Mouse (Mus musculus) heart, adult 2 months (tissue): ENCODE results near the gene Gtf2f2. TPM values are rescaled to one million over a fixed set of nuclear protein-coding genes. Genes with fewer than 3 reads are reported as not detected.

Experiments used
- DNase-seq, 2 experiments: peaks; one replicate each; pipeline ENCODE4 v3.0.0; 2021
- H3K27ac ChIP-seq: fragments of 200-600 bp; 2 replicates; pipeline ENCODE4 v1.8.1; 2022
- H3K27me3 ChIP-seq: fragments of 200-500 bp; 2 replicates; pipeline ENCODE4 v1.6.1; 2012; ENCODE audit warnings: mild to moderate bottlenecking, low read length, inconsistent platforms, mixed read lengths; ENCODE audit not compliant: control insufficient read depth, insufficient read depth
- H3K36me3 ChIP-seq: fragments of 200-500 bp; 2 replicates; pipeline ENCODE4 v1.6.1; 2012; ENCODE audit warnings: low read length, inconsistent platforms; ENCODE audit not compliant: control insufficient read depth, insufficient read depth
- H3K4me1 ChIP-seq: fragments of 200-500 bp; 2 replicates; pipeline ENCODE4 v1.6.1; 2011; ENCODE audit warnings: low read length; ENCODE audit not compliant: control insufficient read depth, insufficient read depth
- H3K4me3 ChIP-seq: fragments of 200-600 bp; 2 replicates; pipeline ENCODE4 v1.8.1; 2022
- H3K79me2 ChIP-seq: fragments of 200-500 bp; replicated peaks from 2 replicates; pipeline ENCODE4 v1.6.1; 2012; ENCODE audit warnings: mild to moderate bottlenecking, inconsistent platforms, low read length, moderate library complexity, mixed read lengths; ENCODE audit not compliant: control insufficient read depth, insufficient read depth
- H3K9ac ChIP-seq: fragments of 200-500 bp; 2 replicates; pipeline ENCODE4 v1.6.1; 2012; ENCODE audit warnings: low read depth, mild to moderate bottlenecking, control low read depth, inconsistent platforms, low read length, mixed read lengths
- CTCF ChIP-seq: fragments of 200-600 bp; IDR thresholded peaks from 2 replicates; pipeline ENCODE4 v1.8.1; 2022; ENCODE audit warnings: antibody characterized with exemption, mild to moderate bottlenecking, moderate library complexity
- EP300 ChIP-seq: fragments of 200-500 bp; IDR thresholded peaks from 2 replicates; pipeline ENCODE4 v1.6.1; 2011; ENCODE audit warnings: low read depth, low read length, control low read depth; ENCODE audit not compliant: insufficient read depth
- POLR2A ChIP-seq: fragments of 200-500 bp; IDR thresholded peaks from 2 replicates; pipeline ENCODE4 v1.6.1; 2011; ENCODE audit warnings: mild to moderate bottlenecking, low read depth, low read length, control low read depth; ENCODE audit not compliant: insufficient read depth
- WGBS: fragments of 180-500 bp; shearing (Covaris S2); methylation state at CpG from one replicate; pipeline ENCODE4 v1.1.7; 2018; 5-methylcytosine and 5-hydroxymethylcytosine counted together
- intact Hi-C: fragments of 180-260 bp; cut with DNase I; formaldehyde crosslinking; loops from one replicate; pipeline ENCODE4 v1.15.1; 2025
- polyA plus RNA-seq: library from polyadenylated mRNA; depleted of rRNA; stranded (reverse); fragments of >200 nt; gene quantifications from 2 replicates; pipeline ENCODE4 v1.2.3, GENCODE M21; 2012; rRNA removed
- total RNA-seq, 2 experiments: library from RNA; stranded (reverse); gene quantifications; 2 replicates each; pipeline ENCODE4 v1.2.3; 2021

Gene Gtf2f2
- total and polyA plus RNA-seq, 3 experiments: 2.6 to 12.3 (median 10.2) TPM

DNA sequence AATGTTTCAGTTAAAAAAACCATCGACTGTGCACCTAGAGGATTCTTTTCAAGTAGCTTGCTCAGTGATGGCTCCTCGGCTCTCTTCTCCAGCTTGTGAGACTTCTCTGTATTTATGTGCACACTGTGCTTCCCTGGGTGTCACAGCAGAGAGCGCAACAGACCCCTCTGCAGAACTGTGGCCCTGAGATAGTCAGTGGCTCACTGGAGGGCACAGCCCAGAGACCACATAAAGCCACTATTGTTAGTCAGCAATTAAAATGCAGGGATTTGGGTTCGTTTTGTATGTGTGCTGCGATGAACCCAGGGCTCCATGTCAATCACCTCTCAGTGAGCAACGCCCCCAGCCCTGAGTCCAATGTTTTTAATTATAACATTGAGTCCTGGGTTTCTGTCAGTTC is 159.8 kb downstream of the Gtf2f2 start:
- DNase-seq: no peak
- Histone ChIP-seq H3K79me2 (no peaks in the 10 kb centered on the region), H3K9ac (no peak overlapping the region), H3K4me1 (peaks cover 6% of the 10 kb centered on the region), H3K4me3 (no peak overlapping the region), H3K36me3 (peaks cover 32% of the 10 kb centered on the region), H3K27me3 (no peaks in the 10 kb centered on the region), H3K27ac (no peak overlapping the region)
- intact Hi-C loops: no loop called here
- 78% methylated on average over 6 of the region's 6 CpGs for WGBS
- no peak for TF ChIP-seq POLR2A
- TF ChIP-seq CTCF: no peak
- no peak for TF ChIP-seq EP300

DNA sequence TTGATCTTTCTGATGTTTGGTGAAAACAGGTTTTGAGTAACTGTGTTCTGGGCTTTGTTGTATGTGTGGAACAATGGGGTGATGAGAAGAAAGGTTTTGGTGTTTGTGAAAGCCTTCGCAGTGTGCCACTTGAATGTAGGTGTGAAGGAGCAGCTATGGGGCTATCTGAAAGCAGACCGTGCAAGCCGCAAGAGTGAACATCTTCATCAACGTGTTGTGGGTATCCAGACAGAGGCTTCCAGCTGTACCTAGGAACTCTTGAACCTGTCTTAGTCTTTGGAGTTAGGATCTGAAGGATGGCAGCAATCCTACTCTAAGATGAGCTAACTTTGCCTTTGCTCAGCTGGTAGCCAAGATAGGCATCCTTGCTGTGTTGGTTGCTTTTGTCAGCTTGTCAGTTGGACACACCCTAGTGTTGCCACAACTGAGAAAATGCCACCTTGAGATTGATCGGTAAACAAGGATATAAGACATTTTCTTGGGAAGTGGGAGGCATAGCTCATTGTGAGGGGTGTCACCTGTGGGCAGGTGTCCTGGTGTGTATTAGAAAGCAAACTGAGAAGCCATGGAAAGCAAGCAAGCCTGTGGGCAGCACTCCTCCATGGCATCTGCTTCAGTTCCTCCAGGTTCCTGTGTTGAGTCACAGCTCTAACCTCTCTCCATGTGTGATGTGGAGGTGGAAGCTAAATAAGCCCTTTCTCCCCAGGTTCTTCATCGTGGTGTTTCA is 160.7 kb downstream of the Gtf2f2 start:
- Histone ChIP-seq H3K27me3 (no peaks in the 10 kb centered on the region), H3K36me3 (peaks cover 32% of the 10 kb centered on the region), H3K79me2 (no peaks in the 10 kb centered on the region), H3K27ac (no peak overlapping the region), H3K4me1 (peaks cover 6% of the 10 kb centered on the region), H3K4me3 (no peak overlapping the region), H3K9ac (no peak overlapping the region)
- no peak for DNase-seq
- intact Hi-C loops: no loop called here
- WGBS: 85% methylated on average over 6 of the region's 6 CpGs
- TF ChIP-seq POLR2A (peak; percentile 22; the same call in 1 of the 2 replicates), EP300 (no peak), CTCF (no peak)

DNA sequence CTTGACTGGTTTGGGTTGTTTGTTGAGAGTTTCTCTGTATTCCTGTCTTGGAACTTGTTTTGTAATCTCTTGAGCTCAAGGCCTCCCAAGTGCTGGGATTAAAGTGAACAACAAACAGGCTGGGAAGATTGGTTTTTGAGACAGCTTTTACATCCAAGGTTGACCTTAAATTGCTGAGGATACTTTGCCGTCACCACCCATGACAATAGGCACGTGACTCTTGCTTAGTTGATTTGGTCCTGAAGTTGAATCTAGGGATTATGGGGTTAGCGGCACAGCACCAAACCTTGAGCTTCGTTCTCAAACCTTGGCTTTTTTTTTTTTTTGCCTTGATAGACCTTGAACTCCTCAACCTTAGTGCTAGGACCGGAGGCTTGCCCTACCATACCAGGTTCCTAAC is 161.4 kb downstream of the Gtf2f2 start:
- no peaks in the 10 kb centered on the region for H3K79me2 ChIP-seq
- peaks cover 32% of the 10 kb centered on the region for H3K36me3 ChIP-seq
- no peak overlapping the region for H3K9ac ChIP-seq
- TF ChIP-seq POLR2A: 0 out of 2 replicates have a peak, but pooled peaks have one; percentile 15
- TF ChIP-seq CTCF: no peak
- TF ChIP-seq EP300: no peak
- peaks cover 6% of the 10 kb centered on the region for H3K4me1 ChIP-seq
- H3K4me3 ChIP-seq: no peak overlapping the region
- H3K27ac ChIP-seq: no peak overlapping the region
- 72% methylated on average over 5 of the region's 5 CpGs for WGBS
- intact Hi-C loops: no loop called here
- no peak for DNase-seq
- H3K27me3 ChIP-seq: no peaks in the 10 kb centered on the region

DNA sequence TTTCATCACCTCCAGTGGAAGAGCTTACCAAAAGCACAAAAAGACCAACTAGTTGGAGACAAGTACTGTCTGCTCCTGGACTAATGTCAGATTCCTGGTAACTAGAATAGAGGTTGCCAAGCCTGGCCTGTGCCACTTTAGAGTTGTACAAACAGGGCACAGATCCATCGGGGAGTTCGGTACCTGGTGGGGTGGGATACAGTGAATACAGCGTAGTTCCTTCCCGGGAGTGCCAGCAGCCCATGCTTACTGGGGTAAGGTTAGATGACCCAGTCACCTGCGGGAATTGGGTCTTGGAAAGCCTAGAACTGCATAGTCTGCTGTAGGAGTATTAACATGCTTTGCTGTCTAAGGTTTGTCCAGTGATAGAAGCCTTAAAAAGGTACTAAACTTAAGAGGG is 162.2 kb downstream of the Gtf2f2 start:
- no peaks in the 10 kb centered on the region for H3K79me2 ChIP-seq
- WGBS: 82% methylated on average over 5 of the region's 5 CpGs
- H3K4me3 ChIP-seq: no peak overlapping the region
- TF ChIP-seq CTCF (no peak), EP300 (no peak)
- no peak for DNase-seq
- peaks cover 32% of the 10 kb centered on the region for H3K36me3 ChIP-seq
- H3K27me3 ChIP-seq: no peaks in the 10 kb centered on the region
- H3K4me1 ChIP-seq: peaks cover 6% of the 10 kb centered on the region
- H3K27ac ChIP-seq: no peak overlapping the region
- intact Hi-C loops: no loop called here
- no peak overlapping the region for H3K9ac ChIP-seq

DNA sequence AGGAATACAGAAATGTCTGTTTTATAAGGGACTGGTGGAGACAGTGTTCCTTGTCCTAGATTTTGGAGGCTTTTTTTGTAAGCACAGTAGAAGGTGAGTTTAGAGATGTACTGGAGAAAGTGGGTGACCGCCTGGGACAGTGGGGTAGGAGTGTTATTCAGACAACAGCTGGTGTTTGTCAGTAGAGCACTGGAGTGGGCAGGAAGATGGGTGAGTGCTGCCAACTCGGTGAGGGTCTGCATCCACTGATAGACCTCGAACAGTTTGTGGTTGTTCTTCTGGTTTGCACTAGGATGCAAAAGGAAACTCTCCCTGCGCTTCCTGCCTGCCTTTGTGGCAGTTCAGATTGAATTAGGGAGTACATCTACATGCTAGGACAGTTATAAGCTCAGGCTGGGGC is 163.0 kb downstream of the Gtf2f2 start:
- peaks cover 32% of the 10 kb centered on the region for H3K36me3 ChIP-seq
- H3K27ac ChIP-seq: no peak overlapping the region
- H3K79me2 ChIP-seq: no peaks in the 10 kb centered on the region
- H3K9ac ChIP-seq: no peak overlapping the region
- intact Hi-C loops: no loop called here
- 45% methylated on average over 4 of the region's 4 CpGs for WGBS
- no peak for DNase-seq
- peaks cover 6% of the 10 kb centered on the region for H3K4me1 ChIP-seq
- H3K4me3 ChIP-seq: no peak overlapping the region; the same call in 1 of the 2 replicates
- TF ChIP-seq EP300 (no peak), CTCF (no peak), POLR2A (no peak)
- no peaks in the 10 kb centered on the region for H3K27me3 ChIP-seq

Other genes starting within 250 kb of the Gtf2f2 start
- 10 to 100 TPM; 13.9 to 15.2 TPM for gene Slc25a30, start 223.8 kb downstream of the Gtf2f2 start, total RNA-seq
- 6.3 and 7.2 TPM in 2 replicates for gene Slc25a30, start 223.8 kb downstream of the Gtf2f2 start, polyA plus RNA-seq
- gene Tpt1, start 165.8 kb downstream of the Gtf2f2 start, total RNA-seq: 1,000 to 10,000 TPM; 2,957 to 3,343 TPM
- gene Tpt1, start 165.8 kb downstream of the Gtf2f2 start, polyA plus RNA-seq: 1,003 and 1,026 TPM in 2 replicates
- not detected for gene Kctd4, start 55.9 kb downstream of the Gtf2f2 start, total RNA-seq
- not detected in 2 replicates for gene Kctd4, start 55.9 kb downstream of the Gtf2f2 start, polyA plus RNA-seq
- gene Gpalpp1, start 99.9 kb upstream of the Gtf2f2 start, total RNA-seq: 10 to 100 TPM; 11.2 to 11.3 TPM
- gene Gpalpp1, start 99.9 kb upstream of the Gtf2f2 start, polyA plus RNA-seq: 3.2 and 6.6 TPM in 2 replicates
- 1 to 10 TPM; 3.0 to 3.1 TPM for gene Nufip1, start 100.0 kb upstream of the Gtf2f2 start, total RNA-seq
- gene Nufip1, start 100.0 kb upstream of the Gtf2f2 start, polyA plus RNA-seq: 1.5 and 1.8 TPM in 2 replicates